Mouse (Mus musculus) neural tube, embryonic 14.5 days (tissue): ENCODE results near the gene Ift172. TPM values are rescaled to one million over a fixed set of nuclear protein-coding genes. Genes with fewer than 3 reads are reported as not detected.
A peak's percentile ranks its signal among the peaks of the same experiment; 100 is the strongest.

Experiments
- ATAC-seq: fragments of 200-750 bp; cut with Nextera tagmentation; 2 replicates; pipeline ENCODE4 v1.8.0; 2017; ENCODE audit warnings: low read depth, mild to moderate bottlenecking, moderate TSS enrichment, moderate library complexity
- H3K27ac ChIP-seq: fragments of 300-500 bp; sonication (generic); 2 replicates; pipeline ENCODE4 v1.5.1; 2014; ENCODE audit warnings: low read depth, mild to moderate bottlenecking, control low read depth, low read length, moderate library complexity, mixed read lengths
- H3K27me3 ChIP-seq: fragments of 300-500 bp; sonication (generic); 2 replicates; pipeline ENCODE4 v1.6.1; 2014; ENCODE audit warnings: low read length; ENCODE audit not compliant: control insufficient read depth, insufficient read depth
- H3K36me3 ChIP-seq: fragments of 300-500 bp; sonication (generic); 2 replicates; pipeline ENCODE4 v1.6.1; 2014; ENCODE audit warnings: low read length, mixed read lengths; ENCODE audit not compliant: control insufficient read depth, insufficient read depth
- H3K4me1 ChIP-seq: fragments of 300-500 bp; sonication (generic); 2 replicates; pipeline ENCODE4 v1.6.1; 2014; ENCODE audit warnings: low read length; ENCODE audit not compliant: control insufficient read depth, insufficient read depth
- H3K4me2 ChIP-seq: fragments of 300-500 bp; sonication (generic); 2 replicates; pipeline ENCODE4 v1.6.1; 2014; ENCODE audit warnings: mild to moderate bottlenecking, low read depth, low read length, control low read depth
- H3K4me3 ChIP-seq: fragments of 300-500 bp; sonication (generic); 2 replicates; pipeline ENCODE4 v1.5.1; 2014; ENCODE audit warnings: low read depth, low read length, control low read depth, mixed read lengths
- H3K9ac ChIP-seq: fragments of 300-500 bp; sonication (generic); replicated peaks from 2 replicates; pipeline ENCODE4 v1.6.1; 2014; ENCODE audit warnings: low read depth, mild to moderate bottlenecking, control low read depth, low read length, mixed read lengths
- H3K9me3 ChIP-seq: fragments of 300-500 bp; sonication (generic); 2 replicates; pipeline ENCODE4 v1.6.1; 2016; ENCODE audit warnings: low read length; ENCODE audit not compliant: control insufficient read depth
- WGBS: fragments of 180-500 bp; shearing (Covaris S2); extraction: QIAGEN DNeasy Blood & Tissue Kit; methylation state at CpG from one replicate; pipeline ENCODE4 v1.1.7; 2014; 5-methylcytosine and 5-hydroxymethylcytosine counted together
- polyA plus RNA-seq: library from polyadenylated mRNA; unstranded; fragments of >200 nt; fragmentation: Nextera tagmentation; extraction: Ambion mirVana; gene quantifications from 2 replicates; pipeline ENCODE4 v1.2.1, GENCODE M21; 2014

Ift172 gene
- 32.6 and 45.4 TPM in 2 replicates for polyA plus RNA-seq

DNA sequence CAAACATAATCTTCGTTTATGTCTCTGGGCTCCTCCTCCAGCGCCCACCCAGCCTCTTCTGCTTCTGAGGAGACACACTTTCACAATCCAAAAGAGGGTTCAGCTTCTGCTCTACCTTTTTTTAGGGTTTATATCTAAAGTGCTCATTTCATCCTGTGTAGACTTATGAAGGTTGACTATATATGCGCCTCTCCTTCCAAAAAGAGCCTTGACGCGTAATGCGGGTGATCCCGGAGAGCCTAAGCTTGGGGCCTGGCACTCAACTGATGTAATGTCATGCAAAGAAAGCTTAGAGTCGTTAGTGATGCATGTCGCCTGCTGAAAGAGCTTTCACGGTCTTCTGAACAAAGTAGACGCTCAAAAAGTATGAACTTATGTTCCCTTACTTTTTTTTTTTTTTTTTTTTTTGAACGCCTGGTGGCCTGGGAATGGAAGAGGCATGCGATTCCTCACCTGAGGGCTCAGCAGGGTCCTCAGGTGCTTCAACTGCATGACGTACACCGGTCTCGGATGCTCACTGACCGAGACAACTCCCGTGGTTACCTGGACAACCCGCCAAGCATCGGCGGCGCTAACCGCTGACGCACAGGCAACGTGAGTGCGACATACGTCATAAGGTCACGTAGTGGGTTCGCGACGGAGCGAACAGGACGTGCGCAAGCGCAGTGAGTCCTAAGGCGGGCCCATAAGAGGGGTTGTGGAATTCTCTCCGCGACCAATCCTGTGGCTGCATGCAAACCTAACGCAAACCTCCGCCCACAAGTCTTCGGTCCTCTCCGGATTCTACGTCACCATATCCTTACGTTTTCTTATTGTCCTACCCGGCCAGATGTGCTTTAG, at the start of gene Ift172:
Gene Ift172, minus strand, starts transcription at position 596 of the 840 bp plus-strand sequence.
- H3K27me3 ChIP-seq, result no peaks in the 10 kb centered on the region
- H3K36me3 ChIP-seq, result peaks cover 25% of the 10 kb centered on the region
- H3K4me3 ChIP-seq, result peak within 1 kb of the TSS; percentile 38
- WGBS, result 3% methylated on average over 45 of the region's 45 CpGs
- H3K9me3 ChIP-seq, result no peaks in the 10 kb centered on the region
- peak within 1 kb of the TSS; percentile 86 for H3K27ac ChIP-seq
- peak within 1 kb of the TSS; percentile 93 for H3K4me2 ChIP-seq
- peak; percentile 91 for ATAC-seq
- peak within 1 kb of the TSS; percentile 50 for H3K9ac ChIP-seq
- peaks cover 16% of the 10 kb centered on the region for H3K4me1 ChIP-seq

DNA sequence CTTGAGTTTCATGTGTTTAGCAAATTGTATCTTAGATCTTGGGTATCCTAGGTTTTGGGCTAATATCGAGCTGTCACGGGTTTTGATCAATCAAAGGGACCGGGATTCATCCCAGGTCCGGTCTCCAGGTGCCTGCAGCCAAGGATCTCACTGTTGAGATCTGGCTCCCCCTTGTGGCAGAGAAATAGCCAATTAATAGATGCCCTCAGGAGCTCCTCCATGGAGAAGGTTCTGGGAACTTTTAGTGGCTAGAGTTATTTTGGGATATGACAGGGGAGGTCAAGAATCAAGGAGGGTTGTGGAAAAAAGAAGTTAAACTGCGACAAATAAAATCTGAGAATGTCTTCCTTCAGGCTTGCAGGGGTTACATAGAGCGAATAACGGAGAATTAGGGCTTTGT, 37.3 kb upstream of the Ift172 start:
- H3K9ac ChIP-seq, result no peak overlapping the region
- WGBS, result 38% methylated on average over 7 of the region's 7 CpGs
- no peaks in the 10 kb centered on the region for H3K36me3 ChIP-seq
- H3K4me2 ChIP-seq, result no peak overlapping the region
- H3K9me3 ChIP-seq, result no peaks in the 10 kb centered on the region
- no peaks in the 10 kb centered on the region for H3K27me3 ChIP-seq
- no peak for ATAC-seq
- H3K4me3 ChIP-seq, result no peak overlapping the region
- no peaks in the 10 kb centered on the region for H3K4me1 ChIP-seq
- no peak overlapping the region for H3K27ac ChIP-seq

DNA sequence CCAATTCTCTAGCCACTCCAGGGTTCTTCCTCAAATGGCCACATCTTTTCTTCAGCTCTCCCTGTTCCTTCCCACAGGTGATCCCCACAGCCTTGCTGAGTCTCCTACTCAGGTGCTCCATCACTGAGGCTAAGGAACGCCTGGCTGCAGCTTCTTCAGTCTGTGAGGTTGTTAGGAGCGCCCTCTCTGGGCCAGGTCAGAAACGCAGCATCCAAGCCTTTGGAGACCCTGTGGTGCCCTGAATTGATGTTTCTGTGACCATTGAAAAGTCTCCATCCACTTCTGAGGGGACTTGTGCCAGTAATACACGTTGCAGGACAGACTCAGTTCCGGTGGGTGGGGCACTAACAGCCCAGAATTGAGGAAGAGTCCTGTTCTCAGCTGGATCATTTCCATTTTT, 35.9 kb upstream of the Ift172 start:
- no peaks in the 10 kb centered on the region for H3K4me1 ChIP-seq
- H3K36me3 ChIP-seq, result no peaks in the 10 kb centered on the region

DNA sequence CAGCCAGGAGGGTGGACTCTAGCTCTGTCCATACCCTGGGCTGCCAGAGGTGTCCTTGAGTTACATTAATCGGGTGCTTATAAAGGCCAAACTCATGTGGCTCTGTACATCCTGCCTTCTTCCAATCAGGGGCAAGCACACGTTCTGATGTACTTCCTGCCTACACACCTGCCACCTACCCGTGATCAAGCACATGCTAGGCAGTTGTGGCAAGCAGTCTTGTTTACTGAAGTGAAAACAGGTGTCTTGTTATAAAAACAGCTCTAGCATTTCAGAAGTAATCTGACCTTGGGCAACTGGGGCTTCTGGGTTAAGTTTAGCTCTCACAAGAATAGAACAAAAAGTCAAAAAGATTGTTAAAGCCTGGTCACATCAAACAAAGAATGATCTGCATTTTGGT, 33.2 kb upstream of the Ift172 start:
- H3K9me3 ChIP-seq, result no peaks in the 10 kb centered on the region
- no peak overlapping the region for H3K27ac ChIP-seq
- no peaks in the 10 kb centered on the region for H3K4me1 ChIP-seq
- H3K4me2 ChIP-seq, result no peak overlapping the region
- no peak overlapping the region for H3K9ac ChIP-seq
- ATAC-seq, result no peak
- H3K27me3 ChIP-seq, result no peaks in the 10 kb centered on the region
- H3K4me3 ChIP-seq, result no peak overlapping the region
- WGBS, result 68% methylated on average over 3 of the region's 3 CpGs
- H3K36me3 ChIP-seq, result no peaks in the 10 kb centered on the region

More for the DNA sequence above, 35.9 kb upstream of the Ift172 start:
- Histone ChIP-seq H3K9me3 (no peaks in the 10 kb centered on the region), H3K27me3 (no peaks in the 10 kb centered on the region), H3K9ac (no peak overlapping the region), H3K27ac (no peak overlapping the region), H3K4me3 (no peak overlapping the region), H3K4me2 (no peak overlapping the region)
- 16% methylated on average over 5 of the region's 5 CpGs for WGBS
- ATAC-seq, result no peak

DNA sequence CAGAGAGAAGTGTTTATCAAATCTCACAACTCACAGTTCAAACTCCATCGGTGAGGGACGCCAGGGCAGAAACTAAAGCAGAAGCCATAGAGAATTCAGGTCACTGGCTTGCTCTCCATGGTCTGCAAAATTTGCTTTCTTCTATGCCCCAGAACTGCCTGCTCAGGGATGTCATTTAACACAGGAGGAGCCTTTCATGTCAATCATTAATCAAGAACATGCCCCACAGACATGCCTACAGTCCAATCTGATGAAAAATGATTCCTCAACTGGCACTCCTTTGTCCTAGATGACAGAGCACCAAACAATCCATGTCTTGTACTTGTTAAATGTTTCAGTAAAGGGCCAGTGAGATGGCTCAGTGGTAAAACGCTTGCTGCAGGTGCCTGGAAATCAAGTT, 31.9 kb upstream of the Ift172 start:
- Histone ChIP-seq H3K27ac (no peak overlapping the region), H3K27me3 (no peaks in the 10 kb centered on the region), H3K4me3 (no peak overlapping the region), H3K9me3 (no peaks in the 10 kb centered on the region), H3K9ac (no peak overlapping the region), H3K4me2 (no peak overlapping the region), H3K36me3 (no peaks in the 10 kb centered on the region), H3K4me1 (no peaks in the 10 kb centered on the region)
- no peak for ATAC-seq
- 87% methylated on average over 3 of the region's 3 CpGs for WGBS

DNA sequence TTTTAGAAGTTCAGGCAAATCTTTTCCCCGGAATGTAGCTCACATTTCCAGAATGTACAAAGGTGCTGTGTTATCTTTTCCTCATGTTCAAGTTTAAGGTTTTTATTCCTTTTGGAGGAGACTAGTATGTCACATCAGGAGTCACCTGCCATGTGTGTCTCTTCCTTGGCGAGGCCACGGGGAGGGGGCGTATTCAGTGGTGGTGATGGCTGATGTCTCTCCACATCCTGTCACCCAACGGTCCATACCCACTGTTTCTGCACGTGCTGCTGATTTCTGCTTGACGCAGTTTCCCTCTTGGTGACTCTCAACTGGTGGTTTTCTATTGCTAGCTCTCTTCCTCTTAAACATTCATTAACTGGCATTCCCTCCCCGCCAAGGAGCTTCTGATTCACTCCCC, 21.9 kb upstream of the Ift172 start:
- Histone ChIP-seq H3K9ac (no peak overlapping the region), H3K4me1 (no peaks in the 10 kb centered on the region), H3K36me3 (no peaks in the 10 kb centered on the region), H3K4me2 (no peak overlapping the region), H3K27me3 (no peaks in the 10 kb centered on the region), H3K27ac (no peak overlapping the region), H3K9me3 (no peaks in the 10 kb centered on the region), H3K4me3 (no peak overlapping the region)
- 87% methylated on average over 8 of the region's 8 CpGs for WGBS
- ATAC-seq, result no peak

DNA sequence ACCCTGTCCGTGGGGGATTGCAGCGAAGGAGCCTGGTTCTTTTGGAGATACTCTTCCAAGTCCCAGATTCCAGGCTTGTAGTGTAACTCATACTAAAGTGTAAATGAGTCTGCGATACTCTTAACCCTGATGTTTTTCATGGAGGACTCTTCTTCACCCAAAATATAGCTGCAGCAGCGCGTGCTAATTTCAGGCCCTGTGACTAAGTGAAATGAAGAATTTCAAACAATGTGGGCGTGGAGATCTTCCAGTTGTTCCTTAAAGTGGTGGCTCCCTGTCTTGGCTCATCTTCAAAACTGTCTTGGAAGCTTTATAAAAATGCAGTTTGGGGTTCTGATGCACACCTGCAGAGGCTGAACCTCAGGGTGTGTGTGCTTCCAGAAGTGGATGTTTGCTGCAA, 12.2 kb upstream of the Ift172 start:
- Histone ChIP-seq H3K27me3 (no peaks in the 10 kb centered on the region), H3K4me3 (no peak overlapping the region), H3K9ac (no peak overlapping the region), H3K4me1 (no peaks in the 10 kb centered on the region), H3K9me3 (no peaks in the 10 kb centered on the region), H3K27ac (no peak overlapping the region), H3K36me3 (no peaks in the 10 kb centered on the region), H3K4me2 (no peak overlapping the region)
- 92% methylated on average over 6 of the region's 6 CpGs for WGBS
- ATAC-seq, result no peak

DNA sequence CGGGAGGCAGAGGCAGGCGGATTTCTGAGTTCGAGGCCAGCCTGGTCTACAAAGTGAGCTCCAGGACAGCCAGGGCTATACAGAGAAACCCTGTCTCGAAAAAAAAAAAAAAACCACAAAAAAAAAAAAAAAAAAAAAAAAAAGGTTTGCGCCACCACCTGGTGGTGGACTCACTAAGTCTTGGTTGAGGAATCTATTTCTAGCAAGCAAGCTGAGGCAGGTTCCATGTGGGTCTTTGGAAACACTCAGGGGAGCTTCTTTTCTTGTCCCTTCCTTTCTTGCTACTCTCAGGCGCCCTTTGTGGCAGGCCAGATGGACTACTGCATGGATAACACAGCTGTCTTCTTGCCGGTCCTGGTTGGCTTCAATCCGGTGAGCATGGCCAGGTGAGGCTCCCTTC, 10.9 kb upstream of the Ift172 start:
- H3K27me3 ChIP-seq, result no peaks in the 10 kb centered on the region
- no peak overlapping the region for H3K9ac ChIP-seq
- H3K36me3 ChIP-seq, result no peaks in the 10 kb centered on the region
- H3K9me3 ChIP-seq, result no peaks in the 10 kb centered on the region
- ATAC-seq, result no peak
- 71% methylated on average over 8 of the region's 8 CpGs for WGBS
- no peaks in the 10 kb centered on the region for H3K4me1 ChIP-seq
- no peak overlapping the region for H3K27ac ChIP-seq
- no peak overlapping the region for H3K4me2 ChIP-seq
- no peak overlapping the region for H3K4me3 ChIP-seq

DNA sequence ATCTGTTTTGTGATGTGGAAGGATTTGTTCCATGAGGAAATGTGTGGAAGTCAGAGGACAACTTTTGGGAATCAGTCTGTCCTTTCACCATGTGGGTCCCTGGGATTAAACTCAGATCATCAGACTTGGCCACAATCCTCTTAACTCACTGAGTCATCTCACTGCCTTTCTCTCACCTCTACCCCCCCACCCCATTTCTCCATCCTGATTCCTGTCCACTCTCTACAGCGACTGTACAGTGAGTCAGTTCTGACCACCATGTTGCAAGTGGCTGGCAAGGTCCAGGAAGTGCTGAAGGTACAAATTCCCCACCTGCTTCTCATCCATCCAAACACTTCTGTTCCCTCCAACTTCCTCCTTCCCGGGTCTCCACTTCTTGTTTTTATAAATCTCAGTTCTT, 7.6 kb upstream of the Ift172 start:
- H3K9ac ChIP-seq, result no peak overlapping the region
- peaks cover 3% of the 10 kb centered on the region for H3K36me3 ChIP-seq
- no peak overlapping the region for H3K4me2 ChIP-seq
- 72% methylated on average over 2 of the region's 2 CpGs for WGBS
- H3K4me1 ChIP-seq, result peaks cover 13% of the 10 kb centered on the region
- H3K27ac ChIP-seq, result no peak overlapping the region
- H3K27me3 ChIP-seq, result no peaks in the 10 kb centered on the region
- no peak for ATAC-seq
- H3K4me3 ChIP-seq, result no peak overlapping the region
- H3K9me3 ChIP-seq, result no peaks in the 10 kb centered on the region
